Comparison of ENCODE assay signal across 13 mouse cellular contexts in the genomic region with DNA sequence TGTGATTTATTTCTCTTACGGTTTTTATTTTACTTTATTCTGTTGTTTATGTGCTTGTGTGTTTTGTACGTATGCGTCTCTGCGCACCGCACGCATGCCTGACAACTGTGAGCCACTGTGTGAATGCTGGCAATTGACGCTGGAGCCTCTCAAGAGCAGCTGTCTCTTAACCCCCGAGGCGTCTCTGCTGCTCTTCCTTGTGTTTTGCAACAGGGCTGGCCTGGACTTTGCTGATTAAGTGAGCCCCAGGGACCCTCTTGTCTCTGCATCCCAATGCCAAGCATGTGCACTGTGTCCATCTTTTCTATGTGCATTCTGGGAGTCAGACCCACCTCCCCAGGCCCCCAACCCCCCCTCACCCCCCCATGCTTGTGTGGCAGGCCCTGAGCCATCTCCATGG. TPM values are rescaled to one million over a fixed set of nuclear protein-coding genes. Genes with fewer than 3 reads are reported as not detected.
DNase-seq lines count a peak whose midpoint lies in the region; ATAC-seq lines count a peak whose summit lies in the region.
"Had no signal": no experiment of that assay in that cellular context is flagged by ENCODE, and none has a peak within 500 bp of the region (broad histone marks: within the 10 kb centered on the region; RNA-seq: fewer than 3 reads in every experiment).

No protein-coding gene starts in this region.

- H3K36me3 ChIP-seq in midbrain, embryonic 12.5 days = no peaks in the 10 kb centered on the region
- H3K36me3 ChIP-seq in midbrain, embryonic 15.5 days (replicated peaks) = no peaks in the 10 kb centered on the region
- H3K36me3 ChIP-seq in hindbrain, embryonic 11.5 days (ENCODE audit: control insufficient read depth, insufficient read depth, low read length) = no peaks in the 10 kb centered on the region
- H3K36me3 ChIP-seq in neural tube, embryonic 13.5 days = no peaks in the 10 kb centered on the region
- H3K36me3 ChIP-seq: liver, embryonic 13.5 days had no signal

- H3K4me1 ChIP-seq in midbrain, embryonic 12.5 days = no peaks in the 10 kb centered on the region
- no peaks in the 10 kb centered on the region for H3K4me1 ChIP-seq in midbrain, embryonic 15.5 days
- H3K4me1 ChIP-seq in hindbrain, embryonic 11.5 days (replicated peaks; ENCODE audit: control insufficient read depth, insufficient read depth, low read length) = no peaks in the 10 kb centered on the region
- peaks cover 8% of the 10 kb centered on the region; the same call in 1 of the 2 replicates for H3K4me1 ChIP-seq in neural tube, embryonic 13.5 days (replicated peaks)
- H3K4me1 ChIP-seq: liver, embryonic 13.5 days had no signal

- H3K4me3 ChIP-seq in midbrain, embryonic 12.5 days = no peak overlapping the region
- no peak overlapping the region for H3K4me3 ChIP-seq in midbrain, embryonic 15.5 days
- H3K4me3 ChIP-seq in hindbrain, embryonic 11.5 days (ENCODE audit: low read depth, low read length) = no peak overlapping the region
- no peak overlapping the region for H3K4me3 ChIP-seq in neural tube, embryonic 13.5 days
- H3K4me3 ChIP-seq: erythroblast, embryonic 14.5 days; liver, embryonic 13.5 days had no signal

- H3K4me2 ChIP-seq in midbrain, embryonic 12.5 days (replicated peaks) = no peak overlapping the region
- no peak overlapping the region for H3K4me2 ChIP-seq in midbrain, embryonic 15.5 days
- H3K4me2 ChIP-seq in hindbrain, embryonic 11.5 days (replicated peaks; ENCODE audit: low read depth, low read length) = no peak overlapping the region
- H3K4me2 ChIP-seq in neural tube, embryonic 13.5 days = no peak overlapping the region
- H3K4me2 ChIP-seq: liver, embryonic 13.5 days had no signal

- peak; percentile 54; the same call in 1 of the 2 replicates for ATAC-seq in midbrain, embryonic 12.5 days (ENCODE audit: low FRiP score, low read depth)
- ATAC-seq in midbrain, embryonic 15.5 days (replicated peaks) = no peak
- peak; percentile 66; the same call in 1 of the 2 replicates for ATAC-seq in hindbrain, embryonic 11.5 days (ENCODE audit: low FRiP score)
- ATAC-seq in neural tube, embryonic 13.5 days (ENCODE audit: low read depth) = peak; percentile 74
- ATAC-seq: inflammation-experienced regulatory T-cells, adult 6 months had no signal

- H3K27ac ChIP-seq in midbrain, embryonic 12.5 days (replicated peaks) = no peak overlapping the region
- H3K27ac ChIP-seq in midbrain, embryonic 15.5 days = no peak overlapping the region
- no peak overlapping the region for H3K27ac ChIP-seq in hindbrain, embryonic 11.5 days (ENCODE audit: low read depth, low read length)
- no peak overlapping the region; the same call in 1 of the 2 replicates for H3K27ac ChIP-seq in neural tube, embryonic 13.5 days (replicated peaks)
- H3K27ac ChIP-seq: liver, embryonic 13.5 days had no signal

- peak; percentile 12 for DNase-seq in gastrocnemius, postnatal 14 days
- no peak for DNase-seq in gastrocnemius, adult 18-20 months (ENCODE audit: low spot score)
- peak; percentile 41 for DNase-seq in hindbrain, embryonic 11.5 days (ENCODE audit: low spot score)
- no peak for DNase-seq in layer of hippocampus, adult 18-20 months (ENCODE audit: low spot score in 2 of 2)
- no peak for DNase-seq in heart, adult 9 months (ENCODE audit: low spot score in 2 of 2)
- DNase-seq: heart, adult 18-20 months; liver, embryonic 13.5 days; thymus, adult 2 months had no signal

- no peaks in the 10 kb centered on the region for H3K27me3 ChIP-seq in midbrain, embryonic 12.5 days
- no peaks in the 10 kb centered on the region for H3K27me3 ChIP-seq in midbrain, embryonic 15.5 days (replicated peaks)
- no peaks in the 10 kb centered on the region for H3K27me3 ChIP-seq in hindbrain, embryonic 11.5 days (ENCODE audit: control insufficient read depth, insufficient read depth, low read length)
- H3K27me3 ChIP-seq in neural tube, embryonic 13.5 days = no peaks in the 10 kb centered on the region
- H3K27me3 ChIP-seq: liver, embryonic 13.5 days had no signal

- no peaks in the 10 kb centered on the region for H3K9me3 ChIP-seq in midbrain, embryonic 12.5 days
- no peaks in the 10 kb centered on the region for H3K9me3 ChIP-seq in midbrain, embryonic 15.5 days
- H3K9me3 ChIP-seq in hindbrain, embryonic 11.5 days (ENCODE audit: control insufficient read depth, low read length) = no peaks in the 10 kb centered on the region
- H3K9me3 ChIP-seq in neural tube, embryonic 13.5 days = no peaks in the 10 kb centered on the region
- H3K9me3 ChIP-seq: liver, embryonic 13.5 days had no signal

- intact Hi-C loops in gastrocnemius, postnatal 14 days (cut with DNase I; ENCODE audit: low total_unique reads) = no loop called here

- 65% methylated on average over 9 of the region's 9 CpGs for WGBS in midbrain, embryonic 12.5 days
- WGBS in midbrain, embryonic 15.5 days = 42% methylated on average over 9 of the region's 9 CpGs
- 61% methylated on average over 9 of the region's 9 CpGs for WGBS in hindbrain, embryonic 11.5 days
- WGBS in neural tube, embryonic 13.5 days = 29% methylated on average over 9 of the region's 9 CpGs

- H3K9ac ChIP-seq in midbrain, embryonic 12.5 days (replicated peaks) = no peak overlapping the region
- H3K9ac ChIP-seq in midbrain, embryonic 15.5 days = no peak overlapping the region
- no peak overlapping the region for H3K9ac ChIP-seq in hindbrain, embryonic 11.5 days (ENCODE audit: low read depth, low read length)
- no peak overlapping the region for H3K9ac ChIP-seq in neural tube, embryonic 13.5 days
- H3K9ac ChIP-seq: liver, embryonic 13.5 days had no signal

RNA-seq across cellular contexts. Expression of a gene that starts 24.5 kb away (rescaled TPM):
- under 1 TPM in 1 of 2 experiments, not detected in 1; 0.06 TPM for total RNA-seq in gastrocnemius, postnatal 14 days (2021)
- under 1 TPM; 0.09 to 0.12 TPM for total RNA-seq in gastrocnemius, adult 18-20 months (2021)
- polyA plus RNA-seq in midbrain, embryonic 12.5 days (2016; fragmentation: Nextera tagmentation; extraction: Ambion mirVana) = 12.4 and 14.4 TPM in 2 replicates
- polyA plus RNA-seq in midbrain, embryonic 15.5 days (2015; fragmentation: Nextera tagmentation; extraction: Ambion mirVana) = 1.0 and 1.1 TPM in 2 replicates
- polyA plus RNA-seq in hindbrain, embryonic 11.5 days (2014; fragmentation: Nextera tagmentation; extraction: Ambion mirVana) = 39.6 and 42.9 TPM in 2 replicates
- 3.7 and 8.8 TPM in 2 replicates for polyA plus RNA-seq in neural tube, embryonic 13.5 days (2015; fragmentation: Nextera tagmentation; extraction: Ambion mirVana)
- under 1 TPM; 0.07 to 0.18 TPM for total RNA-seq in layer of hippocampus, adult 18-20 months (2021)
- total RNA-seq: heart, adult 18-20 months had no signal

Comparison
In these comparisons a context has a peak if more than half of its experiments do, and no peak if none do; other contexts are left out.
1. DNase-seq: peak in gastrocnemius, postnatal 14 days (single experiment) and hindbrain, embryonic 11.5 days (single experiment); none in gastrocnemius, adult 18-20 months (single experiment), layer of hippocampus, adult 18-20 months (0 of 2) and heart, adult 9 months (0 of 2).